Mouse (Mus musculus): ENCODE data around the gene Oxct1. TPM values are rescaled to one million over a fixed set of nuclear protein-coding genes. Genes with fewer than 3 reads are reported as not detected.

The Oxct1 gene
- total RNA-seq, 2 experiments from 2014 or later = 266 to 585 TPM

- intact Hi-C loops (cut with DNase I) = no loop called here
- TF ChIP-seq CTCF (IDR thresholded peaks at IDR 0.05) = no peak
- no peak for DNase-seq
- Histone ChIP-seq H3K4me3 (no peak overlapping the region), H3K27ac (no peak overlapping the region)
Observed at GRCm38 (mm10) chr15:4087446-4087845, 61.3 kb downstream of the Oxct1 start.

GRCm38 (mm10) chr15:4087914-4088313 is 61.7 kb downstream of the Oxct1 start:
- no peak overlapping the region for H3K27ac ChIP-seq
- no peak for TF ChIP-seq CTCF (IDR thresholded peaks at IDR 0.05)
- intact Hi-C loops (cut with DNase I) = no loop called here
- no peak overlapping the region for H3K4me3 ChIP-seq
- no peak for DNase-seq

- TF ChIP-seq CTCF (IDR thresholded peaks at IDR 0.05) = no peak
- H3K27ac ChIP-seq = no peak overlapping the region
- no peak for DNase-seq
- no peak overlapping the region for H3K4me3 ChIP-seq
- intact Hi-C loops (cut with DNase I) = no loop called here
Observed at GRCm38 (mm10) chr15:4090601-4091000, 64.4 kb downstream of the Oxct1 start.

GRCm38 (mm10) chr15:4092586-4092985 is 66.4 kb downstream of the Oxct1 start:
- TF ChIP-seq CTCF (IDR thresholded peaks at IDR 0.05) = no peak
- Histone ChIP-seq H3K4me3 (no peak overlapping the region), H3K27ac (no peak overlapping the region)
- DNase-seq = no peak
- intact Hi-C loops (cut with DNase I) = no loop called here

GRCm38 (mm10) chr15:4100341-4100921 is 74.2 kb downstream of the Oxct1 start:
- Histone ChIP-seq H3K4me3 (no peak overlapping the region), H3K27ac (no peak overlapping the region)
- no peak for DNase-seq
- intact Hi-C loops (cut with DNase I) = no loop called here
- TF ChIP-seq CTCF (IDR thresholded peaks at IDR 0.05) = no peak

GRCm38 (mm10) chr15:4101025-4101424 is 74.8 kb downstream of the Oxct1 start:
- intact Hi-C loops (cut with DNase I) = no loop called here
- no peak overlapping the region for H3K27ac ChIP-seq
- TF ChIP-seq CTCF (IDR thresholded peaks at IDR 0.05) = no peak
- no peak overlapping the region for H3K4me3 ChIP-seq
- no peak for DNase-seq

- Histone ChIP-seq H3K27ac (no peak overlapping the region), H3K4me3 (no peak overlapping the region)
- DNase-seq = no peak
- no peak for TF ChIP-seq CTCF (IDR thresholded peaks at IDR 0.05)
- intact Hi-C loops (cut with DNase I) = no loop called here
Observed at GRCm38 (mm10) chr15:4104319-4104718, 78.1 kb downstream of the Oxct1 start.

GRCm38 (mm10) chr15:4105498-4105897 is 79.3 kb downstream of the Oxct1 start:
- DNase-seq = no peak
- H3K4me3 ChIP-seq = no peak overlapping the region
- no peak overlapping the region for H3K27ac ChIP-seq
- intact Hi-C loops (cut with DNase I) = no loop called here
- TF ChIP-seq CTCF (IDR thresholded peaks at IDR 0.05) = no peak

- no peak for DNase-seq
- no peak overlapping the region for H3K27ac ChIP-seq
- no peak for TF ChIP-seq CTCF (IDR thresholded peaks at IDR 0.05)
- H3K4me3 ChIP-seq = no peak overlapping the region
- intact Hi-C loops (cut with DNase I) = no loop called here
Observed at GRCm38 (mm10) chr15:4119962-4120361, 93.8 kb downstream of the Oxct1 start.

GRCm38 (mm10) chr15:4124648-4125047 is 98.5 kb downstream of the Oxct1 start:
- Histone ChIP-seq H3K4me3 (no peak overlapping the region), H3K27ac (no peak overlapping the region)
- DNase-seq = no peak
- intact Hi-C loops (cut with DNase I) = no loop called here
- no peak for TF ChIP-seq CTCF (IDR thresholded peaks at IDR 0.05)

- no peak for TF ChIP-seq CTCF (IDR thresholded peaks at IDR 0.05)
Observed at GRCm38 (mm10) chr15:4138524-4138923, 112.3 kb downstream of the Oxct1 start.

GRCm38 (mm10) chr15:4139516-4139915 is 113.3 kb downstream of the Oxct1 start:
- Histone ChIP-seq H3K27ac (no peak overlapping the region), H3K4me3 (no peak overlapping the region)
- no peak for DNase-seq
- no peak for TF ChIP-seq CTCF (IDR thresholded peaks at IDR 0.05)
- intact Hi-C loops (cut with DNase I) = no loop called here

More at GRCm38 (mm10) chr15:4138524-4138923, 112.3 kb downstream of the Oxct1 start:
- Histone ChIP-seq H3K27ac (no peak overlapping the region), H3K4me3 (no peak overlapping the region)
- no peak for DNase-seq
- intact Hi-C loops (cut with DNase I) = no loop called here

- DNase-seq = no peak
- no peak overlapping the region for H3K27ac ChIP-seq
- no peak for TF ChIP-seq CTCF (IDR thresholded peaks at IDR 0.05)
- intact Hi-C loops (cut with DNase I) = no loop called here
- H3K4me3 ChIP-seq = no peak overlapping the region
Observed at GRCm38 (mm10) chr15:4145352-4145751, 119.2 kb downstream of the Oxct1 start.

GRCm38 (mm10) chr15:4147700-4148099 is 121.5 kb downstream of the Oxct1 start:
- no peak overlapping the region for H3K27ac ChIP-seq
- no peak for TF ChIP-seq CTCF (IDR thresholded peaks at IDR 0.05)
- H3K4me3 ChIP-seq = no peak overlapping the region
- intact Hi-C loops (cut with DNase I) = no loop called here
- no peak for DNase-seq
